Mouse (Mus musculus) ES-Bruce4 (cell line): Measurements from ENCODE around the gene Pex26.

ENCODE experiments used
- CTCF ChIP-seq: IDR thresholded peaks from one replicate; pipeline ENCODE4 v1.8.1; 2011; ENCODE audit warnings: low read depth, low read length
- EP300 ChIP-seq: IDR thresholded peaks from 2 replicates; pipeline ENCODE4 v1.6.1; 2011; ENCODE audit warnings: low read depth, low read length; ENCODE audit not compliant: insufficient read depth
- POLR2A ChIP-seq: IDR thresholded peaks from one replicate; pipeline ENCODE4 v1.8.1; 2011; ENCODE audit warnings: low read length; ENCODE audit not compliant: insufficient read depth

GRCm38 (mm10) chr6:121241780-121242179, 58.3 kb downstream of the Pex26 start:
- TF ChIP-seq CTCF: no peak
- no peak for TF ChIP-seq POLR2A
- no peak for TF ChIP-seq EP300
